Mouse (Mus musculus): ENCODE data around the gene Crxos. TPM values are rescaled to one million over a fixed set of nuclear protein-coding genes. Genes with fewer than 3 reads are reported as not detected.
A peak's percentile ranks its signal among the peaks of the same experiment; 100 is the strongest.

The Crxos gene
- polyA plus RNA-seq, 1 experiment from 2014 or later, result not detected

- peaks cover 8% of the 10 kb centered on the region for H3K36me3 ChIP-seq
- DNase-seq (ENCODE audit: low spot score), result no peak
Observed at GRCm38 (mm10) chr7:15930543-15930942, 48.1 kb downstream of the Crxos start.

GRCm38 (mm10) chr7:15931635-15932034 is 49.2 kb downstream of the Crxos start:
- H3K27ac ChIP-seq, result no peak overlapping the region
- peaks cover 19% of the 10 kb centered on the region for H3K36me3 ChIP-seq
- H3K27me3 ChIP-seq (ENCODE audit: low read depth, poor library complexity, severe bottlenecking), result no peaks in the 10 kb centered on the region
- H3K4me3 ChIP-seq, result no peak overlapping the region
- no peaks in the 10 kb centered on the region for H3K9me3 ChIP-seq (replicated peaks)
- 83% methylated on average over 3 of the region's 3 CpGs for WGBS
- DNase-seq (ENCODE audit: low spot score), result no peak
- peaks cover 5% of the 10 kb centered on the region; the same call in 1 of the 2 replicates for H3K4me1 ChIP-seq

More at GRCm38 (mm10) chr7:15930543-15930942, 48.1 kb downstream of the Crxos start:
- Histone ChIP-seq H3K4me3 (no peak overlapping the region), H3K4me1 (peaks cover 5% of the 10 kb centered on the region; the same call in 1 of the 2 replicates), H3K27ac (no peak overlapping the region), H3K27me3 (ENCODE audit: low read depth, poor library complexity, severe bottlenecking) (no peaks in the 10 kb centered on the region), H3K9me3 (replicated peaks) (no peaks in the 10 kb centered on the region)
- WGBS, result 70% methylated on average over 2 of the region's 2 CpGs

GRCm38 (mm10) chr7:15933437-15934359 is 51.3 kb downstream of the Crxos start:
- Histone ChIP-seq H3K9me3 (replicated peaks) (no peaks in the 10 kb centered on the region), H3K27me3 (ENCODE audit: low read depth, poor library complexity, severe bottlenecking) (no peaks in the 10 kb centered on the region), H3K4me1 (peaks cover 5% of the 10 kb centered on the region; the same call in 1 of the 2 replicates), H3K36me3 (peaks cover 40% of the 10 kb centered on the region), H3K4me3 (no peak overlapping the region), H3K27ac (peak overlapping the region; percentile 42; the same call in 1 of the 2 replicates)
- DNase-seq (ENCODE audit: low spot score), result no peak
- WGBS, result 53% methylated on average over 16 of the region's 16 CpGs

- Histone ChIP-seq H3K27ac (no peak overlapping the region), H3K4me3 (no peak overlapping the region), H3K27me3 (ENCODE audit: low read depth, poor library complexity, severe bottlenecking) (no peaks in the 10 kb centered on the region), H3K36me3 (peaks cover 78% of the 10 kb centered on the region), H3K9me3 (replicated peaks) (no peaks in the 10 kb centered on the region), H3K4me1 (peaks cover 5% of the 10 kb centered on the region; the same call in 1 of the 2 replicates)
- 82% methylated on average over 5 of the region's 5 CpGs for WGBS
- no peak for DNase-seq (ENCODE audit: low spot score)
Observed at GRCm38 (mm10) chr7:15937491-15937890, 55.1 kb downstream of the Crxos start.

GRCm38 (mm10) chr7:15938621-15939020 is 56.2 kb downstream of the Crxos start:
- Histone ChIP-seq H3K9me3 (replicated peaks) (no peaks in the 10 kb centered on the region), H3K27me3 (ENCODE audit: low read depth, poor library complexity, severe bottlenecking) (no peaks in the 10 kb centered on the region), H3K36me3 (peaks cover 89% of the 10 kb centered on the region), H3K4me1 (peaks cover 1% of the 10 kb centered on the region; the same call in 1 of the 2 replicates), H3K27ac (no peak overlapping the region), H3K4me3 (no peak overlapping the region)
- DNase-seq (ENCODE audit: low spot score), result no peak
- 96% methylated on average over 3 of the region's 3 CpGs for WGBS

- 94% methylated on average over 1 of the region's 1 CpGs for WGBS
Observed at GRCm38 (mm10) chr7:15944311-15944710, 61.9 kb downstream of the Crxos start.

GRCm38 (mm10) chr7:15945211-15945610 is 62.8 kb downstream of the Crxos start:
- Histone ChIP-seq H3K4me1 (peaks cover 25% of the 10 kb centered on the region), H3K27ac (peak overlapping the region; percentile 96), H3K9me3 (replicated peaks) (no peaks in the 10 kb centered on the region), H3K36me3 (peaks cover 48% of the 10 kb centered on the region), H3K4me3 (peak overlapping the region; percentile 77), H3K27me3 (ENCODE audit: low read depth, poor library complexity, severe bottlenecking) (no peaks in the 10 kb centered on the region; the same call in 1 of the 2 replicates)
- 8% methylated on average over 8 of the region's 8 CpGs for WGBS
- DNase-seq (ENCODE audit: low spot score), result no peak

More at GRCm38 (mm10) chr7:15944311-15944710, 61.9 kb downstream of the Crxos start:
- Histone ChIP-seq H3K4me1 (peaks cover 25% of the 10 kb centered on the region), H3K27ac (no peak overlapping the region), H3K27me3 (ENCODE audit: low read depth, poor library complexity, severe bottlenecking) (no peaks in the 10 kb centered on the region), H3K4me3 (peak overlapping the region; percentile 77), H3K9me3 (replicated peaks) (no peaks in the 10 kb centered on the region), H3K36me3 (peaks cover 57% of the 10 kb centered on the region)
- DNase-seq (ENCODE audit: low spot score), result no peak

GRCm38 (mm10) chr7:15945721-15946536 is 63.5 kb downstream of the Crxos start, which contains the start of gene Nop53:
TSS of gene Nop53 (minus strand) at chr7:15946074.
- Histone ChIP-seq H3K4me1 (peaks cover 25% of the 10 kb centered on the region), H3K36me3 (peaks cover 41% of the 10 kb centered on the region), H3K27me3 (ENCODE audit: low read depth, poor library complexity, severe bottlenecking) (no peaks in the 10 kb centered on the region; the same call in 1 of the 2 replicates), H3K27ac (peak within 1 kb of the TSS; percentile 96), H3K9me3 (replicated peaks) (no peaks in the 10 kb centered on the region), H3K4me3 (peak within 1 kb of the TSS; percentile 77)
- WGBS, result 1% methylated on average over 59 of the region's 59 CpGs
- DNase-seq (ENCODE audit: low spot score), result peak; percentile 95

GRCm38 (mm10) chr7:15947653-15948260 is 65.3 kb downstream of the Crxos start:
- 55% methylated on average over 4 of the region's 4 CpGs for WGBS

GRCm38 (mm10) chr7:15948381-15948941 is 66.0 kb downstream of the Crxos start:
- Histone ChIP-seq H3K9me3 (replicated peaks) (no peaks in the 10 kb centered on the region), H3K27me3 (ENCODE audit: low read depth, poor library complexity, severe bottlenecking) (no peaks in the 10 kb centered on the region; the same call in 1 of the 2 replicates), H3K4me3 (peak overlapping the region; percentile 43), H3K27ac (peak overlapping the region; percentile 74), H3K36me3 (peaks cover 16% of the 10 kb centered on the region), H3K4me1 (peaks cover 25% of the 10 kb centered on the region)
- WGBS, result 5% methylated on average over 23 of the region's 23 CpGs
- peak; percentile 84 for DNase-seq (ENCODE audit: low spot score)

More at GRCm38 (mm10) chr7:15947653-15948260, 65.3 kb downstream of the Crxos start:
- H3K36me3 ChIP-seq, result peaks cover 23% of the 10 kb centered on the region
- H3K4me1 ChIP-seq, result peaks cover 25% of the 10 kb centered on the region
- no peaks in the 10 kb centered on the region for H3K9me3 ChIP-seq (replicated peaks)
- DNase-seq (ENCODE audit: low spot score), result no peak
- H3K4me3 ChIP-seq, result peak overlapping the region; percentile 43; the same call in 1 of the 2 replicates
- H3K27me3 ChIP-seq (ENCODE audit: low read depth, poor library complexity, severe bottlenecking), result no peaks in the 10 kb centered on the region; the same call in 1 of the 2 replicates
- H3K27ac ChIP-seq, result no peak overlapping the region

- no peak overlapping the region for H3K27ac ChIP-seq
- H3K9me3 ChIP-seq (replicated peaks), result no peaks in the 10 kb centered on the region
- DNase-seq (ENCODE audit: low spot score), result no peak
- peaks cover 7% of the 10 kb centered on the region for H3K36me3 ChIP-seq
- 86% methylated on average over 7 of the region's 7 CpGs for WGBS
- H3K4me1 ChIP-seq, result peaks cover 22% of the 10 kb centered on the region
- H3K27me3 ChIP-seq (ENCODE audit: low read depth, poor library complexity, severe bottlenecking), result no peaks in the 10 kb centered on the region; the same call in 1 of the 2 replicates
- H3K4me3 ChIP-seq, result no peak overlapping the region
Observed at GRCm38 (mm10) chr7:15949216-15949790, 66.9 kb downstream of the Crxos start.

Measured in limb, embryonic 10.5 days (tissue).